Mouse (Mus musculus) testis, adult 2 months (tissue): ENCODE data around the gene Grik1.

Experiments
- CTCF ChIP-seq: fragments of 200-500 bp; IDR thresholded peaks from 2 replicates; pipeline ENCODE4 v1.5.1; 2012; ENCODE audit warnings: low read depth, mild to moderate bottlenecking, inconsistent platforms, low read length, moderate library complexity; ENCODE audit not compliant: control insufficient read depth, insufficient read depth, insufficient replicate concordance
- POLR2A ChIP-seq: fragments of 200-500 bp; IDR thresholded peaks from 2 replicates; pipeline ENCODE4 v1.6.1; 2012; ENCODE audit warnings: low read depth, mild to moderate bottlenecking, inconsistent platforms, low read length, moderate library complexity; ENCODE audit not compliant: control insufficient read depth

DNA sequence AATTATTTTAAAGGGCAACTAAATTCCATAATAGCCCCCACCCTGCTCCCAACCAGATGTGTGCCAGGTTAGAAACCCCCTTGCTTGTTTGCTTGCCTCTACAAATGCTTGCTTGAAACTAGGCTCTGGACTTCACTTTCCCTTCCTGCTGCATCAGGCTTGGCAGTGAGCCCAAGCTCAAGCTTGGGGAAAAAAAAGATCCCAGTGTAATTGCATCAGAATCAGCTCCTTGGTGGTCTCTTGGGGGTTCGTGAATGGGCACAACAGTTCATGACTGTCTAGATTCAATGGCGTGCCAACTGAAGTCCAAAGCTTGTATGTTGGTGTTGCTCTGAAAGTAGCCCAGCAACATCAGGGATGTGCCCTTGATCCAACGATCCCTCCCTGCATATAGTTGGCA is 320.1 kb downstream of the Grik1 start:
- TF ChIP-seq CTCF (no peak), POLR2A (no peak)
